Mouse (Mus musculus) CH12.LX (cell line): ENCODE results near the gene Zfp580. TPM values are rescaled to one million over a fixed set of nuclear protein-coding genes. Genes with fewer than 3 reads are reported as not detected.

Experiments
- DNase-seq: peaks from one replicate; pipeline ENCODE4 v3.0.0-alpha.2; 2013; ENCODE audit errors: extremely low read depth
- H3K27ac ChIP-seq: 2 replicates; pipeline ENCODE4 v1.5.1; 2012; ENCODE audit warnings: low read depth, mild to moderate bottlenecking, control low read depth, moderate library complexity; ENCODE audit not compliant: insufficient read depth
- H3K27me3 ChIP-seq: replicated peaks from 2 replicates; pipeline ENCODE3; 2012; ENCODE audit warnings: inconsistent platforms
- H3K36me3 ChIP-seq, 2 experiments: replicated peaks in 1 of 2; 2 replicates each; pipeline versions ENCODE3 to v1.6.1; 2012; ENCODE audit warnings: inconsistent platforms in 1 of 2, low read length in 1 of 2, mild to moderate bottlenecking in 1 of 2, mixed read lengths in 1 of 2, moderate library complexity in 1 of 2; ENCODE audit not compliant: control insufficient read depth in 1 of 2, insufficient read depth in 1 of 2
- H3K4me1 ChIP-seq, 2 experiments: 2 replicates each; pipeline ENCODE4 v1.6.1; 2012; ENCODE audit warnings: inconsistent platforms in 1 of 2, moderate library complexity in 1 of 2; ENCODE audit not compliant: insufficient read depth in 2 of 2, control insufficient read depth in 1 of 2
- H3K4me2 ChIP-seq: 2 replicates; pipeline ENCODE4 v1.6.1; 2012; ENCODE audit warnings: low read depth, mild to moderate bottlenecking, control low read depth; ENCODE audit not compliant: poor library complexity, insufficient read depth, severe bottlenecking
- H3K4me3 ChIP-seq, 3 experiments: fragments of 150-350 bp in 1 of 3; sonication (generic) in 1 of 3; replicated peaks in 1 of 3; 2 replicates each; pipeline versions ENCODE3 to v1.5.1; 2011 to 2012; ENCODE audit warnings: low read depth in 2 of 3, low read length in 2 of 3, mild to moderate bottlenecking in 2 of 3, moderate library complexity in 2 of 3, control low read depth in 1 of 3, improper control_type of control experiment in 1 of 3, inconsistent platforms in 1 of 3, mixed read lengths in 1 of 3; ENCODE audit not compliant: poor library complexity in 1 of 3
- H3K79me2 ChIP-seq: replicated peaks from 2 replicates; pipeline ENCODE4 v1.6.1; 2012; ENCODE audit warnings: mild to moderate bottlenecking, moderate library complexity; ENCODE audit not compliant: control insufficient read depth, poor library complexity, insufficient read depth, severe bottlenecking; ENCODE audit errors: extremely low read depth
- H3K9ac ChIP-seq: 2 replicates; pipeline ENCODE4 v1.6.1; 2012; ENCODE audit warnings: low read depth, mild to moderate bottlenecking, control low read depth, moderate library complexity; ENCODE audit not compliant: insufficient read depth
- H3K9me3 ChIP-seq: replicated peaks from 2 replicates; pipeline ENCODE3; 2012; ENCODE audit warnings: low read length, inconsistent platforms, mixed read lengths
- BHLHE40 ChIP-seq: IDR thresholded peaks from 2 replicates; pipeline ENCODE4 v1.6.1; 2011; ENCODE audit warnings: mild to moderate bottlenecking, low read depth, low read length, improper control_type of control experiment
- CHD2 ChIP-seq: IDR thresholded peaks from 2 replicates; pipeline ENCODE4 v1.6.1; 2011; ENCODE audit warnings: low read length, improper control_type of control experiment
- E2F4 ChIP-seq: IDR thresholded peaks from 2 replicates; pipeline ENCODE4 v1.6.1; 2011; ENCODE audit warnings: low read depth, low read length, improper control_type of control experiment; ENCODE audit not compliant: insufficient replicate concordance
- ELF1 ChIP-seq: IDR thresholded peaks from 2 replicates; pipeline ENCODE4 v1.6.1; 2014; ENCODE audit warnings: low read depth, mild to moderate bottlenecking, inconsistent platforms, low read length, improper control_type of control experiment
- HCFC1 ChIP-seq: IDR thresholded peaks from 2 replicates; pipeline ENCODE4 v1.6.1; 2012; ENCODE audit warnings: low read depth, mild to moderate bottlenecking, inconsistent platforms, low read length, improper control_type of control experiment
- IRF4 ChIP-seq: IDR thresholded peaks from 2 replicates; pipeline ENCODE4 v1.6.1; 2014; ENCODE audit warnings: low read depth, mild to moderate bottlenecking, inconsistent platforms, low read length, improper control_type of control experiment
- JUN ChIP-seq: IDR thresholded peaks from 2 replicates; pipeline ENCODE4 v1.6.1; 2011; ENCODE audit warnings: low read depth, mild to moderate bottlenecking, low read length, improper control_type of control experiment, moderate library complexity; ENCODE audit not compliant: insufficient read depth
- KAT2A ChIP-seq: IDR thresholded peaks from 2 replicates; pipeline ENCODE4 v1.6.1; 2012; ENCODE audit warnings: low read length, improper control_type of control experiment, inconsistent platforms; ENCODE audit not compliant: insufficient replicate concordance
- MAZ ChIP-seq: IDR thresholded peaks from 2 replicates; pipeline ENCODE4 v1.6.1; 2012; ENCODE audit warnings: low read depth, mild to moderate bottlenecking, inconsistent platforms, low read length, improper control_type of control experiment, moderate library complexity
- POLR2AphosphoS2 ChIP-seq: IDR thresholded peaks from 2 replicates; pipeline ENCODE4 v1.6.1; 2011; ENCODE audit warnings: low read depth, low read length, improper control_type of control experiment
- RAD21 ChIP-seq: IDR thresholded peaks from 2 replicates; pipeline ENCODE4 v1.6.1; 2011; ENCODE audit warnings: low read depth, mild to moderate bottlenecking, low read length, improper control_type of control experiment, moderate library complexity
- RCOR1 ChIP-seq: conservative IDR thresholded peaks from 2 replicates; pipeline ENCODE4 v1.6.1; 2012; ENCODE audit warnings: low read depth, mild to moderate bottlenecking, inconsistent platforms, low read length, improper control_type of control experiment
- SIN3A ChIP-seq: IDR thresholded peaks from 2 replicates; pipeline ENCODE4 v1.6.1; 2012; ENCODE audit warnings: low read length, improper control_type of control experiment, inconsistent platforms
- TBP ChIP-seq: conservative IDR thresholded peaks from 2 replicates; pipeline ENCODE4 v1.6.1; 2011; ENCODE audit warnings: low read depth, low read length, improper control_type of control experiment
- TCF12 ChIP-seq: IDR thresholded peaks from 2 replicates; pipeline ENCODE4 v1.6.1; 2014; ENCODE audit warnings: low read depth, mild to moderate bottlenecking, inconsistent platforms, low read length, improper control_type of control experiment
- USF1 ChIP-seq: IDR thresholded peaks from 2 replicates; pipeline ENCODE4 v1.6.1; 2014; ENCODE audit warnings: low read depth, mild to moderate bottlenecking, inconsistent platforms, low read length, improper control_type of control experiment
- USF2 ChIP-seq: conservative IDR thresholded peaks from 2 replicates; pipeline ENCODE4 v1.6.1; 2011; ENCODE audit warnings: low read depth, low read length, improper control_type of control experiment
- ZC3H11A ChIP-seq: IDR thresholded peaks from 2 replicates; pipeline ENCODE4 v1.6.1; 2012; ENCODE audit warnings: low read depth, mild to moderate bottlenecking, inconsistent platforms, low read length, improper control_type of control experiment
- dilution Hi-C: fragments of 300-500 bp; cut with MboI; formaldehyde crosslinking; loops from 2 replicates; pipeline ENCODE4 v1.14.3; 2020; ENCODE audit warnings: low sequenced_read_pairs; ENCODE audit not compliant: extremely low pct_unique_long_range_greater_than_20kb, extremely low pct_ligation_motif_present
- in situ Hi-C: fragments of 300-500 bp; cut with MboI; formaldehyde crosslinking; loops from 3 replicates; pipeline ENCODE4 v1.14.3; 2019; ENCODE audit warnings: low sequenced_read_pairs, low pct_ligation_motif_present, low pct_unique_long_range_greater_than_20kb, mixed read lengths
- polyA plus RNA-seq: library from polyadenylated mRNA; unstranded; fragments of >175 nt; gene quantifications from 2 replicates; pipeline ENCODE4 v1.2.1, GENCODE M21; 2012; ENCODE audit warnings: low read depth; ENCODE audit not compliant: insufficient read length
- total RNA-seq, 2 experiments: library from RNA; depleted of rRNA; stranded (reverse); fragments of 300-350 nt in 1 of 2; fragments of >200 nt in 1 of 2; gene quantifications; 2 replicates each; pipeline ENCODE4 v1.2.3; 2012 to 2014

Gene Zfp580
- total and polyA plus RNA-seq, 3 experiments, result 1.2 to 15.6 (median 2.6) TPM

- TF ChIP-seq E2F4 (no peak), POLR2AphosphoS2 (no peak), USF1 (no peak)
- TF ChIP-seq, all 38 proteins: peak for 0
- no peak overlapping the region for H3K4me3 ChIP-seq
- dilution Hi-C loops (no loop called here), in situ Hi-C loops (no loop called here)
- H3K9ac ChIP-seq, result no peak overlapping the region
- no peaks in the 10 kb centered on the region for H3K9me3 ChIP-seq
- H3K4me2 ChIP-seq, result no peak overlapping the region
- no peaks in the 10 kb centered on the region for H3K27me3 ChIP-seq
- peaks cover 66 to 81% of the 10 kb centered on the region in 2 experiments for H3K36me3 ChIP-seq
- no peak for DNase-seq
- H3K79me2 ChIP-seq, result peaks cover 81% of the 10 kb centered on the region
- H3K4me1 ChIP-seq, result peaks cover 7 to 41% of the 10 kb centered on the region in 2 experiments
- no peak overlapping the region for H3K27ac ChIP-seq
Measured at GRCm38 (mm10) chr7:5087886-5088285, 36.5 kb downstream of the Zfp580 start.

- no peak overlapping the region for H3K27ac ChIP-seq
- no peaks in the 10 kb centered on the region for H3K9me3 ChIP-seq
- H3K4me2 ChIP-seq, result no peak overlapping the region
- in situ Hi-C loops (no loop called here), dilution Hi-C loops (no loop called here)
- no peak for DNase-seq
- peaks cover 85 to 97% of the 10 kb centered on the region in 2 experiments for H3K36me3 ChIP-seq
- TF ChIP-seq JUN (no peak), ZC3H11A (no peak)
- TF ChIP-seq, all 38 proteins: peak for 0
- Histone ChIP-seq H3K79me2 (peaks cover 72% of the 10 kb centered on the region), H3K9ac (no peak overlapping the region), H3K4me3 (no peak overlapping the region), H3K27me3 (no peaks in the 10 kb centered on the region), H3K4me1 (peaks cover 7 to 35% of the 10 kb centered on the region in 2 experiments)
Measured at GRCm38 (mm10) chr7:5089853-5090252, 38.5 kb downstream of the Zfp580 start.

DNA sequence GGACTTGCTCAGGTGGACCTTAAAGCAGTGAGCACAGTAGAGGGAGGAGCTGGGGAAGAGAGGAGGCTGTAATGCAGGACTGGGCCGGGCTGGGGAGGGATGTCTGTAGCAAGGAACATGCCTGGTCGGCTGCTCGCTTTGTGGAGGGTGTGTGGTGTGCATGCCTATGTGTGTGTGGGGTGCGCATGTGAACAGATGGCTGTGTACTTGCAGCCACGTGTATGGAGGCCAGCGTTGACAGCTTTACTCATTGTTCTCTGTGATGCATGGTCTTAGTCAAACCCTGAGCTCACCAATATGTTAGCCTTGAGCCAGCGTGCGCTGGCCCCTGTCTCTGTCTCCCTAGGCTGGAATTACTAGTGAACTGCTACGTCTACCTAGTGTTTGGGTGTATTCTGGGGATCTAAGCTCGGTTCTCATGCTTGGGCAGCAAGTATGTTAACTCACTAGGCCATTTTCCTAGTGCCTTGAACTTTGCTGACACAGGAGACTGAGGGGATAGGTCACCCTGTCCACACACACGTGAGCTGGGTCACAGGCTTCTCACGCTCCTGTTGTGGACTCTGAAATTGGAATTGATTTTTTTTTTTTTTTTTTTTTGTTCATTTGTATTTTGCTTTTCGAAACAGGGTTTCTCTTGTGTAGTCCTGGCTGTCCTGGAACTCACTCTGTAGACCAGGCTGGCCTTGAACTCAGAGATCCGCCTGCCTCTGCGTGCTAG is 39.8 kb downstream of the Zfp580 start:
- no peaks in the 10 kb centered on the region for H3K27me3 ChIP-seq
- dilution Hi-C loops (no loop called here), in situ Hi-C loops (no loop called here)
- no peak overlapping the region for H3K4me2 ChIP-seq
- no peak overlapping the region for H3K27ac ChIP-seq
- no peak for TF ChIP-seq CHD2
- no peak for TF ChIP-seq ZC3H11A
- no peak for TF ChIP-seq SIN3A
- no peak for TF ChIP-seq BHLHE40
- no peak for TF ChIP-seq RCOR1
- TF ChIP-seq JUN, result no peak
- no peak for TF ChIP-seq KAT2A
- no peak for TF ChIP-seq MAZ
- TF ChIP-seq TCF12, result no peak
- TF ChIP-seq IRF4, result no peak
- no peak for TF ChIP-seq USF2
- no peak for TF ChIP-seq HCFC1
- TF ChIP-seq RAD21, result no peak
- no peak for TF ChIP-seq ELF1
- TF ChIP-seq TBP, result no peak
- TF ChIP-seq USF1, result no peak
- no peak for DNase-seq
- H3K36me3 ChIP-seq, result peaks cover 91 to 98% of the 10 kb centered on the region in 2 experiments
- H3K79me2 ChIP-seq, result peaks cover 59% of the 10 kb centered on the region
- H3K9ac ChIP-seq, result no peak overlapping the region
- no peak overlapping the region for H3K4me3 ChIP-seq
- H3K4me1 ChIP-seq, result peaks cover 4 to 23% of the 10 kb centered on the region in 2 experiments
- no peaks in the 10 kb centered on the region for H3K9me3 ChIP-seq
